In genomic region chr5:125283748-125284640, GRCm38 (mm10) we compare ENCODE assay signal across 8 mouse cellular contexts. TPM values are rescaled to one million over a fixed set of nuclear protein-coding genes. Genes with fewer than 3 reads are reported as not detected.
A peak's percentile ranks its signal among the peaks of the same experiment; 100 is the strongest.
DNase-seq lines count a peak whose midpoint lies in the region; ATAC-seq and TF ChIP-seq lines count a peak whose summit lies in the region.

No protein-coding gene starts in this region.

- H3K27ac ChIP-seq in heart, embryonic 12.5 days (ENCODE audit: poor library complexity, severe bottlenecking): 0 out of 2 replicates have a peak overlapping the region, but pooled peaks have one; percentile 10
- peak overlapping the region; percentile 49 for H3K27ac ChIP-seq in kidney, embryonic 15.5 days

- peaks cover 47% of the 10 kb centered on the region for H3K36me3 ChIP-seq in heart, embryonic 12.5 days
- H3K36me3 ChIP-seq in kidney, embryonic 15.5 days: peaks cover 26% of the 10 kb centered on the region

- DNase-seq in cerebellum, adult 11 months: peak; percentile 48
- DNase-seq in cerebellum, adult 8-10 months: no peak
- peak; percentile 60 to 80 for DNase-seq in cerebellum, postnatal 25 days
- peak; percentile 43 for DNase-seq in lung, adult 2 months
- DNase-seq in right cerebral cortex, postnatal 10 days (ENCODE audit: low spot score in 2 of 2): peak; percentile 67 to 73
- no peak for DNase-seq in natural killer cell, adult 2 months (ENCODE audit: low spot score in 2 of 2)

- 21% methylated on average over 35 of the region's 35 CpGs for whole genome bisulfite sequencing in heart, embryonic 12.5 days
- WGBS in kidney, embryonic 15.5 days: 12% methylated on average over 35 of the region's 35 CpGs
- WGBS in lung, adult 2 months: 40% methylated on average over 35 of the region's 35 CpGs

- no peaks in the 10 kb centered on the region for H3K27me3 ChIP-seq in heart, embryonic 12.5 days (replicated peaks)
- H3K27me3 ChIP-seq in kidney, embryonic 15.5 days: no peaks in the 10 kb centered on the region

- ATAC-seq in heart, embryonic 12.5 days (ENCODE audit: insufficient number of reproducible peaks, low FRiP score): peak; percentile 54
- peak; percentile 82 for ATAC-seq in kidney, embryonic 15.5 days (replicated peaks; ENCODE audit: low FRiP score)

- no peak for TF ChIP-seq CTCF in lung, adult 2 months (IDR thresholded peaks at IDR 0.05; ENCODE audit: insufficient read depth, low read length)

- peaks cover 18% of the 10 kb centered on the region for H3K4me1 ChIP-seq in heart, embryonic 12.5 days (replicated peaks)
- peaks cover 13% of the 10 kb centered on the region; the same call in 1 of the 2 replicates for H3K4me1 ChIP-seq in kidney, embryonic 15.5 days
- H3K4me1 ChIP-seq in lung, adult 2 months (ENCODE audit: control insufficient read depth, insufficient read depth, low read length): no peaks in the 10 kb centered on the region; the same call in 1 of the 2 replicates

- H3K4me3 ChIP-seq in heart, embryonic 12.5 days: peak overlapping the region; percentile 30
- peak overlapping the region; percentile 45 for H3K4me3 ChIP-seq in kidney, embryonic 15.5 days (replicated peaks)
- peak overlapping the region; percentile 51 for H3K4me3 ChIP-seq in lung, adult 2 months (replicated peaks; ENCODE audit: extremely low read depth, low read depth, low read length)

- H3K9ac ChIP-seq in heart, embryonic 12.5 days: peak overlapping the region; percentile 50; the same call in 1 of the 2 replicates
- H3K9ac ChIP-seq in kidney, embryonic 15.5 days: peak overlapping the region; percentile 22; the same call in 1 of the 2 replicates

- TF ChIP-seq POLR2A in lung, adult 2 months (IDR thresholded peaks at IDR 0.05; ENCODE audit: borderline replicate concordance, extremely low read depth, low read depth, low read length): no peak

- no peaks in the 10 kb centered on the region for H3K9me3 ChIP-seq in heart, embryonic 12.5 days (replicated peaks)
- H3K9me3 ChIP-seq in kidney, embryonic 15.5 days (replicated peaks): no peaks in the 10 kb centered on the region

- peak overlapping the region; percentile 62 for H3K4me2 ChIP-seq in heart, embryonic 12.5 days
- H3K4me2 ChIP-seq in kidney, embryonic 15.5 days: peak overlapping the region; percentile 73

RNA-seq across cellular contexts. Expression of gene Scarb1, which starts 56.9 kb away (rescaled TPM):
- 74.3 and 75.2 TPM in 2 replicates for polyA plus RNA-seq in heart, embryonic 12.5 days (2016; fragmentation: Nextera tagmentation; extraction: Ambion mirVana)
- polyA plus RNA-seq in kidney, embryonic 15.5 days (2015; fragmentation: Nextera tagmentation; extraction: Ambion mirVana): 67.6 and 97.9 TPM in 2 replicates
- 173 and 196 TPM in 2 replicates for polyA plus RNA-seq in lung, adult 2 months (2012; rRNA removed)

Comparison
In these comparisons a context has a peak if more than half of its experiments do, and no peak if none do; other contexts are left out.
1. DNase-seq: peak in cerebellum, adult 11 months (single experiment), cerebellum, postnatal 25 days (2 of 2), lung, adult 2 months (single experiment) and right cerebral cortex, postnatal 10 days (2 of 2); none in cerebellum, adult 8-10 months (single experiment) and natural killer cell, adult 2 months (0 of 2).
2. Peak in every context shown above with its lines, with median percentiles within 50 percentile points of each other: H3K4me3 ChIP-seq.